Mouse (Mus musculus): ENCODE measurements at regions not wholly inside any gene's neighbourhood (a gene's known extent, or its start where the extent isn't known, plus 50 kb on each side); places are given as distances from the start of the nearest gene placed in this dataset.

- no peak for DNase-seq (ENCODE audit: low spot score in 2 of 2)
- intact Hi-C loops (cut with DNase I): no loop called here
These were observed 430.3 kb upstream of the Adamts16 start for GRCm38 (mm10) chr13:71271727-71272418.

- intact Hi-C loops (cut with DNase I): no loop called here
- no peak for DNase-seq (ENCODE audit: low spot score in 2 of 2)
These were observed 428.8 kb upstream of the Adamts16 start for GRCm38 (mm10) chr13:71270370-71270769.

- intact Hi-C loops (cut with DNase I): no loop called here
- no peak for DNase-seq (ENCODE audit: low spot score in 2 of 2)
These were observed 427.9 kb upstream of the Adamts16 start for GRCm38 (mm10) chr13:71269496-71269895.

GRCm38 (mm10) chr13:71263315-71263878 is 421.8 kb upstream of the Adamts16 start:
- intact Hi-C loops (cut with DNase I): no loop called here
- DNase-seq (ENCODE audit: low spot score in 2 of 2): no peak

- no peak for DNase-seq (ENCODE audit: low spot score in 2 of 2)
- intact Hi-C loops (cut with DNase I): no loop called here
These were observed 421.1 kb upstream of the Adamts16 start for GRCm38 (mm10) chr13:71262575-71263295.

- intact Hi-C loops (cut with DNase I): no loop called here
- no peak for DNase-seq (ENCODE audit: low spot score in 2 of 2)
These were observed 412.4 kb upstream of the Adamts16 start for GRCm38 (mm10) chr13:71254016-71254415.

- DNase-seq (ENCODE audit: low spot score in 2 of 2): no peak
- intact Hi-C loops (cut with DNase I): loop anchor here (10.0 kb wide), 1 partner anchor 206 kb away; no protein-coding TSS in a partner anchor
These were observed 406.8 kb upstream of the Adamts16 start for GRCm38 (mm10) chr13:71248261-71249031.

GRCm38 (mm10) chr13:71247241-71247640 is 405.6 kb upstream of the Adamts16 start:
- DNase-seq (ENCODE audit: low spot score in 2 of 2): no peak
- intact Hi-C loops (cut with DNase I): loop anchor here (10.0 kb wide), 1 partner anchor 208 kb away; no protein-coding TSS in a partner anchor

GRCm38 (mm10) chr13:71245326-71245725 is 403.7 kb upstream of the Adamts16 start:
- intact Hi-C loops (cut with DNase I): loop anchor here (10.0 kb wide), 1 partner anchor 209 kb away; no protein-coding TSS in a partner anchor
- DNase-seq (ENCODE audit: low spot score in 2 of 2): no peak

GRCm38 (mm10) chr13:71239782-71240181 is 398.2 kb upstream of the Adamts16 start:
- DNase-seq (ENCODE audit: low spot score in 2 of 2): no peak
- intact Hi-C loops (cut with DNase I): loop anchor here (10.0 kb wide), 1 partner anchor 215 kb away; no protein-coding TSS in a partner anchor

- intact Hi-C loops (cut with DNase I): no loop called here
- DNase-seq (ENCODE audit: low spot score in 2 of 2): no peak
These were observed 393.7 kb upstream of the Adamts16 start for GRCm38 (mm10) chr13:71235338-71235737.

GRCm38 (mm10) chr13:71231182-71231581 is 389.6 kb upstream of the Adamts16 start:
- intact Hi-C loops (cut with DNase I): no loop called here
- DNase-seq (ENCODE audit: low spot score in 2 of 2): no peak

- intact Hi-C loops (cut with DNase I): no loop called here
These were observed 373.2 kb upstream of the Adamts16 start for GRCm38 (mm10) chr13:71214776-71215175.

GRCm38 (mm10) chr13:71211363-71211762 is 369.8 kb upstream of the Adamts16 start:
- intact Hi-C loops (cut with DNase I): no loop called here
- DNase-seq (ENCODE audit: low spot score in 2 of 2): no peak

More at GRCm38 (mm10) chr13:71214776-71215175, 373.2 kb upstream of the Adamts16 start:
- DNase-seq (ENCODE audit: low spot score in 2 of 2): no peak

GRCm38 (mm10) chr13:71210658-71211251 is 369.1 kb upstream of the Adamts16 start:
- no peak for DNase-seq (ENCODE audit: low spot score in 2 of 2)
- intact Hi-C loops (cut with DNase I): no loop called here

- intact Hi-C loops (cut with DNase I): no loop called here
- DNase-seq (ENCODE audit: low spot score in 2 of 2): no peak
These were observed 364.1 kb upstream of the Adamts16 start for GRCm38 (mm10) chr13:71205708-71206107.

- no peak for DNase-seq (ENCODE audit: low spot score in 2 of 2)
These were observed 359.0 kb upstream of the Adamts16 start for GRCm38 (mm10) chr13:71200656-71201055.

GRCm38 (mm10) chr13:71195675-71196074 is 354.1 kb upstream of the Adamts16 start:
- intact Hi-C loops (cut with DNase I): no loop called here

More at GRCm38 (mm10) chr13:71200656-71201055, 359.0 kb upstream of the Adamts16 start:
- intact Hi-C loops (cut with DNase I): no loop called here

GRCm38 (mm10) chr13:71184500-71184899 is 342.9 kb upstream of the Adamts16 start:
- intact Hi-C loops (cut with DNase I): no loop called here
- no peak for DNase-seq (ENCODE audit: low spot score in 2 of 2)

More at GRCm38 (mm10) chr13:71195675-71196074, 354.1 kb upstream of the Adamts16 start:
- DNase-seq (ENCODE audit: low spot score in 2 of 2): no peak

Measured in left cerebral cortex, postnatal 36 days (tissue).